Mouse (Mus musculus) liver, postnatal 0 days (tissue): ENCODE data around the gene Prss50.

Source experiments
- CTCF ChIP-seq: sonication (generic); IDR thresholded peaks from 2 replicates; pipeline ENCODE4 v1.5.1; 2016; ENCODE audit warnings: antibody characterized with exemption, low read depth
- EP300 ChIP-seq: IDR thresholded peaks from 2 replicates; pipeline ENCODE4 v1.6.1; 2016; ENCODE audit warnings: antibody characterized with exemption, low read depth, mild to moderate bottlenecking

DNA sequence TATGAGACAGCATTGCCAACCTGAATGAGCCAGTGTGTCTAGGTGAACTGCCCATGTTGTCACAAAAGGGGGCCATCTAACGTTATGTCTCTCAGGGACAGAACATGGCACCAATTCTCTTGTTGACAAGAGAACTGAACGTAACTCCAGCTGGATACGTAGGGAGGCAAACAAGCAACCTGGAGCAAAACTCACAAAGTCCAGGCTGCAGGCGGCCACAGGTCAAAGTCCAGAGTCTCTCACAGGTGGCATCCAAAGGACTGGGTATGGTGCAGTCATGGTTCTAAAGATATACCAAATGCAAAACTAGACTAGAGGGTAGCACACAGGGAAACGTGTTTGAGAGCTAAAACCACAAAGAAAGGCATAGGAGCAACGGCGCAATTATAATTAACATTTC is 36.3 kb upstream of the Prss50 start:
- no peak for TF ChIP-seq CTCF
- no peak for TF ChIP-seq EP300
